Mouse (Mus musculus) small intestine, adult 2 months (tissue): ENCODE measurements at regions not wholly inside any gene's neighbourhood (a gene's known extent, or its start where the extent isn't known, plus 50 kb on each side); places are given as distances from the start of the nearest gene placed in this dataset.

Experiments
- CTCF ChIP-seq: fragments of 200-500 bp; IDR thresholded peaks from 2 replicates; pipeline ENCODE4 v1.5.1; 2012; ENCODE audit warnings: low read depth, mild to moderate bottlenecking, control low read depth, inconsistent platforms, low read length, moderate library complexity, mixed read lengths; ENCODE audit not compliant: insufficient replicate concordance, insufficient read length; ENCODE audit errors: extremely low read depth
- POLR2A ChIP-seq: fragments of 200-500 bp; IDR thresholded peaks from 2 replicates; pipeline ENCODE4 v1.6.1; 2012; ENCODE audit warnings: low read depth, mild to moderate bottlenecking, control low read depth, inconsistent platforms, low read length, moderate library complexity

- TF ChIP-seq CTCF (no peak), POLR2A (no peak)
Observed at GRCm38 (mm10) chr13:101622649-101623048, 145.4 kb downstream of the Pik3r1 start.
